Mouse (Mus musculus): ENCODE data around the gene Ralgapa2. TPM values are rescaled to one million over a fixed set of nuclear protein-coding genes. Genes with fewer than 3 reads are reported as not detected.

The Ralgapa2 gene
- polyA plus RNA-seq, 1 experiment, result 9.6 TPM

- 26% methylated on average over 16 of the region's 16 CpGs for WGBS
- peaks cover 9% of the 10 kb centered on the region; the same call in 1 of the 2 replicates for H3K27me3 ChIP-seq (ENCODE audit: control insufficient read depth, insufficient read depth, low read length)
- no peak overlapping the region for H3K4me3 ChIP-seq (replicated peaks; ENCODE audit: insufficient read depth, low read depth, low read length)
- DNase-seq, result no peak
- no peak overlapping the region for H3K27ac ChIP-seq (ENCODE audit: insufficient read depth, low read length)
- TF ChIP-seq CTCF (IDR thresholded peaks at IDR 0.05; ENCODE audit: borderline replicate concordance, insufficient read depth, low read depth, low read length) (no peak), POLR2A (IDR thresholded peaks at IDR 0.05; ENCODE audit: borderline replicate concordance, insufficient read depth, low read length) (no peak)
- H3K4me1 ChIP-seq (ENCODE audit: control insufficient read depth, insufficient read depth, low read length), result peaks cover 4% of the 10 kb centered on the region; the same call in 1 of the 2 replicates
Observed at GRCm38 (mm10) chr2:146217227-146217980, 294.7 kb downstream of the Ralgapa2 start.

- no peak for DNase-seq
- WGBS, result 80% methylated on average over 14 of the region's 14 CpGs
Observed at GRCm38 (mm10) chr2:146216111-146217064, 295.8 kb downstream of the Ralgapa2 start.

GRCm38 (mm10) chr2:146214715-146215114 lies 297.4 kb downstream of the Ralgapa2 start:
- WGBS, result 3% methylated on average over 9 of the region's 9 CpGs
- peak; percentile 30 to 43 for DNase-seq
- peak; percentile 82 for TF ChIP-seq CTCF (IDR thresholded peaks at IDR 0.05; ENCODE audit: borderline replicate concordance, insufficient read depth, low read depth, low read length)
- no peak for TF ChIP-seq POLR2A (IDR thresholded peaks at IDR 0.05; ENCODE audit: borderline replicate concordance, insufficient read depth, low read length)
- peaks cover 4% of the 10 kb centered on the region; the same call in 1 of the 2 replicates for H3K4me1 ChIP-seq (ENCODE audit: control insufficient read depth, insufficient read depth, low read length)
- no peak overlapping the region for H3K4me3 ChIP-seq (replicated peaks; ENCODE audit: insufficient read depth, low read depth, low read length)
- peaks cover 3% of the 10 kb centered on the region; the same call in 1 of the 2 replicates for H3K27me3 ChIP-seq (ENCODE audit: control insufficient read depth, insufficient read depth, low read length)
- no peak overlapping the region for H3K27ac ChIP-seq (ENCODE audit: insufficient read depth, low read length)

More at GRCm38 (mm10) chr2:146216111-146217064, 295.8 kb downstream of the Ralgapa2 start:
- Histone ChIP-seq H3K4me1 (ENCODE audit: control insufficient read depth, insufficient read depth, low read length) (peaks cover 4% of the 10 kb centered on the region; the same call in 1 of the 2 replicates), H3K27ac (ENCODE audit: insufficient read depth, low read length) (no peak overlapping the region), H3K4me3 (replicated peaks; ENCODE audit: insufficient read depth, low read depth, low read length) (no peak overlapping the region), H3K27me3 (ENCODE audit: control insufficient read depth, insufficient read depth, low read length) (peaks cover 4% of the 10 kb centered on the region; the same call in 1 of the 2 replicates)
- TF ChIP-seq CTCF (IDR thresholded peaks at IDR 0.05; ENCODE audit: borderline replicate concordance, insufficient read depth, low read depth, low read length), result no peak
- no peak for TF ChIP-seq POLR2A (IDR thresholded peaks at IDR 0.05; ENCODE audit: borderline replicate concordance, insufficient read depth, low read length)

GRCm38 (mm10) chr2:146210968-146211367 lies 301.2 kb downstream of the Ralgapa2 start:
- no peaks in the 10 kb centered on the region for H3K27me3 ChIP-seq (ENCODE audit: control insufficient read depth, insufficient read depth, low read length)
- H3K27ac ChIP-seq (ENCODE audit: insufficient read depth, low read length), result no peak overlapping the region
- H3K4me1 ChIP-seq (ENCODE audit: control insufficient read depth, insufficient read depth, low read length), result no peaks in the 10 kb centered on the region
- WGBS, result 73% methylated on average over 4 of the region's 4 CpGs
- no peak for DNase-seq
- TF ChIP-seq CTCF (IDR thresholded peaks at IDR 0.05; ENCODE audit: borderline replicate concordance, insufficient read depth, low read depth, low read length) (no peak), POLR2A (IDR thresholded peaks at IDR 0.05; ENCODE audit: borderline replicate concordance, insufficient read depth, low read length) (no peak)
- no peak overlapping the region for H3K4me3 ChIP-seq (replicated peaks; ENCODE audit: insufficient read depth, low read depth, low read length)

- H3K4me1 ChIP-seq (ENCODE audit: control insufficient read depth, insufficient read depth, low read length), result no peaks in the 10 kb centered on the region
- H3K27ac ChIP-seq (ENCODE audit: insufficient read depth, low read length), result no peak overlapping the region
- no peak for DNase-seq
- WGBS, result 91% methylated on average over 7 of the region's 7 CpGs
- no peak overlapping the region for H3K4me3 ChIP-seq (replicated peaks; ENCODE audit: insufficient read depth, low read depth, low read length)
- TF ChIP-seq CTCF (IDR thresholded peaks at IDR 0.05; ENCODE audit: borderline replicate concordance, insufficient read depth, low read depth, low read length), result no peak
- TF ChIP-seq POLR2A (IDR thresholded peaks at IDR 0.05; ENCODE audit: borderline replicate concordance, insufficient read depth, low read length), result no peak
- no peaks in the 10 kb centered on the region for H3K27me3 ChIP-seq (ENCODE audit: control insufficient read depth, insufficient read depth, low read length)
Observed at GRCm38 (mm10) chr2:146197947-146198346, 314.2 kb downstream of the Ralgapa2 start.

GRCm38 (mm10) chr2:146196126-146196525 lies 316.0 kb downstream of the Ralgapa2 start:
- H3K27me3 ChIP-seq (ENCODE audit: control insufficient read depth, insufficient read depth, low read length), result no peaks in the 10 kb centered on the region
- TF ChIP-seq CTCF (IDR thresholded peaks at IDR 0.05; ENCODE audit: borderline replicate concordance, insufficient read depth, low read depth, low read length) (no peak), POLR2A (IDR thresholded peaks at IDR 0.05; ENCODE audit: borderline replicate concordance, insufficient read depth, low read length) (no peak)
- H3K27ac ChIP-seq (ENCODE audit: insufficient read depth, low read length), result no peak overlapping the region
- WGBS, result 72% methylated on average over 11 of the region's 11 CpGs
- H3K4me1 ChIP-seq (ENCODE audit: control insufficient read depth, insufficient read depth, low read length), result no peaks in the 10 kb centered on the region
- no peak overlapping the region for H3K4me3 ChIP-seq (replicated peaks; ENCODE audit: insufficient read depth, low read depth, low read length)
- DNase-seq, result no peak

Measured in cerebellum, adult 2 months (tissue).